ENCODE assay signal across 29 mouse cellular contexts in the genomic region with DNA sequence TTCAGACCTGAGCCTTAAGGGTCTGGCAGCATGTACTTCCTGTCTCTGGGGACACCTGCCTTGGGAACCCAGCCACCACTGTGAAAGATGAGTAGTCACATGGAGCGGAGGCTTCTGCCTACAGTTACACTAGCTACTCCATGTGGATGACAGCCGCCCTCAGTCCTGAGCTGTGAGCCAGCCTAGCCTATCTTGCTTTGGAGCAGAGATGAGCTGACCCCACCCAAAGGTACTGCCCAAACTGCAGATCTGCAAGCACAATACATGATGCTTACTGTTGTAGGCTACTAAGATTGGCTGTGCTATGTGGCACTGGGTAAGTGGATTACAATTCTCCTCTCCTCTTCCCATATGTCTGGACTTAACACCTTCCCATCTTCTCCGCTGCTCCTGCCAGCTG. TPM values are rescaled to one million over a fixed set of nuclear protein-coding genes. Genes with fewer than 3 reads are reported as not detected.
A peak's percentile ranks its signal among the peaks of the same experiment; 100 is the strongest.
DNase-seq lines count a peak whose midpoint lies in the region; ATAC-seq lines count a peak whose summit lies in the region.
"Had no signal": no experiment of that assay in that cellular context is flagged by ENCODE, and none has a peak within 500 bp of the region (broad histone marks: within the 10 kb centered on the region; RNA-seq: fewer than 3 reads in every experiment).

No protein-coding gene starts in this region.

- 90% methylated on average over 3 of the region's 3 CpGs for WGBS in neural tube, embryonic 13.5 days
- WGBS in neural tube, embryonic 15.5 days: 77% methylated on average over 3 of the region's 3 CpGs

- H3K27me3 ChIP-seq in neural tube, embryonic 13.5 days: no peaks in the 10 kb centered on the region
- no peaks in the 10 kb centered on the region for H3K27me3 ChIP-seq in neural tube, embryonic 15.5 days (replicated peaks)
- H3K27me3 ChIP-seq: embryonic facial prominence, embryonic 13.5 days; forebrain, embryonic 15.5 days; kidney, embryonic 15.5 days; limb, embryonic 15.5 days had no signal

- ATAC-seq in cerebellum, adult (ENCODE audit: insufficient number of reproducible peaks, low FRiP score, low TSS enrichment): 0 out of 2 replicates have a peak, but pooled peaks have one; percentile 20
- peak; percentile 59 for ATAC-seq in neural tube, embryonic 13.5 days (ENCODE audit: low read depth)
- ATAC-seq in neural tube, embryonic 15.5 days (ENCODE audit: low FRiP score): no peak
- ATAC-seq: activated CD4-positive, CD25-positive, alpha-beta regulatory T cell, adult 4 months; forebrain, embryonic 15.5 days had no signal

- H3K9ac ChIP-seq in neural tube, embryonic 13.5 days: no peak overlapping the region
- H3K9ac ChIP-seq in neural tube, embryonic 15.5 days (replicated peaks): no peak overlapping the region
- H3K9ac ChIP-seq: embryonic facial prominence, embryonic 13.5 days; forebrain, embryonic 15.5 days; kidney, embryonic 15.5 days; limb, embryonic 15.5 days; liver, embryonic 14.5 days; lung, embryonic 14.5 days had no signal

- no peaks in the 10 kb centered on the region for H3K36me3 ChIP-seq in neural tube, embryonic 13.5 days
- no peaks in the 10 kb centered on the region for H3K36me3 ChIP-seq in neural tube, embryonic 15.5 days
- H3K36me3 ChIP-seq: embryonic facial prominence, embryonic 13.5 days; forebrain, embryonic 15.5 days; kidney, embryonic 15.5 days; limb, embryonic 15.5 days had no signal

- H3K4me3 ChIP-seq in neural tube, embryonic 13.5 days: no peak overlapping the region
- no peak overlapping the region for H3K4me3 ChIP-seq in neural tube, embryonic 15.5 days (replicated peaks)
- H3K4me3 ChIP-seq: embryonic facial prominence, embryonic 13.5 days; forebrain, embryonic 15.5 days; kidney, embryonic 15.5 days; limb, embryonic 15.5 days; myocyte had no signal

- no peak overlapping the region for H3K27ac ChIP-seq in neural tube, embryonic 13.5 days (replicated peaks)
- no peak overlapping the region; the same call in 1 of the 2 replicates for H3K27ac ChIP-seq in neural tube, embryonic 15.5 days (replicated peaks)
- H3K27ac ChIP-seq: embryonic facial prominence, embryonic 13.5 days; forebrain, embryonic 15.5 days; kidney, embryonic 15.5 days; limb, embryonic 15.5 days; liver, embryonic 14.5 days had no signal

- H3K9me3 ChIP-seq in neural tube, embryonic 13.5 days: no peaks in the 10 kb centered on the region
- H3K9me3 ChIP-seq in neural tube, embryonic 15.5 days (replicated peaks): no peaks in the 10 kb centered on the region
- H3K9me3 ChIP-seq: embryonic facial prominence, embryonic 13.5 days; forebrain, embryonic 15.5 days; kidney, embryonic 15.5 days; limb, embryonic 15.5 days had no signal

- 0 out of 2 replicates have a peak, but pooled peaks cover 3% of the 10 kb centered on the region for H3K4me1 ChIP-seq in neural tube, embryonic 13.5 days (replicated peaks)
- peaks cover 6% of the 10 kb centered on the region; the same call in 1 of the 2 replicates for H3K4me1 ChIP-seq in neural tube, embryonic 15.5 days
- H3K4me1 ChIP-seq: embryonic facial prominence, embryonic 13.5 days; kidney, embryonic 15.5 days had no signal

- DNase-seq in cerebellum, adult 9-11 months: no peak
- peak; percentile 55 to 68 for DNase-seq in frontal cortex, postnatal 36 days (ENCODE audit: low spot score in 2 of 2)
- DNase-seq in frontal cortex, adult 2 months (ENCODE audit: extremely low spot score in 1 of 2, low spot score in 1 of 2): no peak
- DNase-seq in layer of hippocampus, adult 9-11 months: peak; percentile 29
- DNase-seq in layer of hippocampus, postnatal 14 days (ENCODE audit: low spot score in 2 of 2): no peak
- DNase-seq: adrenal gland, adult 8-10 months; heart, adult 11 months; kidney, adult 11 months; thymus, postnatal 14 days had no signal

- H3K4me2 ChIP-seq in neural tube, embryonic 13.5 days: no peak overlapping the region
- H3K4me2 ChIP-seq in neural tube, embryonic 15.5 days: no peak overlapping the region
- H3K4me2 ChIP-seq: embryonic facial prominence, embryonic 13.5 days; forebrain, embryonic 15.5 days; heart, embryonic 11.5 days; kidney, embryonic 15.5 days; limb, embryonic 15.5 days; lung, embryonic 14.5 days had no signal

RNA-seq across cellular contexts. Expression of gene Eif4e1b, which starts 2.7 kb away (rescaled TPM):
- not detected in 2 replicates for polyA plus RNA-seq in frontal cortex, adult 2 months (2012; rRNA removed)
- total RNA-seq in layer of hippocampus, postnatal 14 days (2021): under 1 TPM; 0.35 to 0.62 TPM
- polyA plus RNA-seq in neural tube, embryonic 13.5 days (2015; fragmentation: Nextera tagmentation; extraction: Ambion mirVana): not detected in 2 replicates
- polyA plus RNA-seq in neural tube, embryonic 15.5 days (2015; fragmentation: Nextera tagmentation; extraction: Ambion mirVana): not detected in 2 replicates
- total RNA-seq: adrenal gland, adult 8-10 months; gastrocnemius, adult 8-10 months; hematopoietic stem cell, adult 5-6 weeks; left cerebral cortex, postnatal 25 days; megakaryocyte, adult 5-6 weeks; neutrophil, adult 5-6 weeks had no signal
- polyA plus RNA-seq: activated CD4-positive, CD25-positive, alpha-beta regulatory T cell, adult 4 months; embryonic facial prominence, embryonic 13.5 days; forebrain, embryonic 15.5 days; heart, embryonic 11.5 days; heart, postnatal 0 days; kidney, embryonic 15.5 days; limb, embryonic 15.5 days; liver, embryonic 14.5 days; lung, embryonic 14.5 days; midbrain, embryonic 16.5 days; myocyte; spleen, adult 2 months had no signal

RNA-seq across cellular contexts. Expression of gene Tspan17, which starts 8.1 kb away (rescaled TPM):
- 48.2 and 57.8 TPM in 2 replicates for polyA plus RNA-seq in frontal cortex, adult 2 months (2012; rRNA removed)
- total RNA-seq in layer of hippocampus, postnatal 14 days (2021): 10 to 100 TPM; 85.8 to 95.7 TPM
- 69.2 and 80.8 TPM in 2 replicates for polyA plus RNA-seq in neural tube, embryonic 13.5 days (2015; fragmentation: Nextera tagmentation; extraction: Ambion mirVana)
- 112 and 137 TPM in 2 replicates for polyA plus RNA-seq in neural tube, embryonic 15.5 days (2015; fragmentation: Nextera tagmentation; extraction: Ambion mirVana)
- total RNA-seq: hematopoietic stem cell, adult 5-6 weeks had no signal

RNA-seq across cellular contexts. Expression of gene Sncb, which starts 14.7 kb away (rescaled TPM):
- 560 and 602 TPM in 2 replicates for polyA plus RNA-seq in frontal cortex, adult 2 months (2012; rRNA removed)
- total RNA-seq in layer of hippocampus, postnatal 14 days (2021): 100 to 1,000 TPM; 564 TPM
- polyA plus RNA-seq in neural tube, embryonic 13.5 days (2015; fragmentation: Nextera tagmentation; extraction: Ambion mirVana): 21.1 and 21.6 TPM in 2 replicates
- polyA plus RNA-seq in neural tube, embryonic 15.5 days (2015; fragmentation: Nextera tagmentation; extraction: Ambion mirVana): 110 and 122 TPM in 2 replicates
- total RNA-seq: hematopoietic stem cell, adult 5-6 weeks; megakaryocyte, adult 5-6 weeks; neutrophil, adult 5-6 weeks had no signal
- polyA plus RNA-seq: heart, postnatal 0 days; lung, embryonic 14.5 days; myocyte had no signal

RNA-seq across cellular contexts. Expression of gene Gprin1, which starts 31.4 kb away (rescaled TPM):
- polyA plus RNA-seq in frontal cortex, adult 2 months (2012; rRNA removed): 82.2 and 88.5 TPM in 2 replicates
- total RNA-seq in layer of hippocampus, postnatal 14 days (2021): 100 to 1,000 TPM; 149 to 150 TPM
- 12.2 and 17.5 TPM in 2 replicates for polyA plus RNA-seq in neural tube, embryonic 13.5 days (2015; fragmentation: Nextera tagmentation; extraction: Ambion mirVana)
- 10.3 and 21.6 TPM in 2 replicates for polyA plus RNA-seq in neural tube, embryonic 15.5 days (2015; fragmentation: Nextera tagmentation; extraction: Ambion mirVana)
- total RNA-seq: hematopoietic stem cell, adult 5-6 weeks; megakaryocyte, adult 5-6 weeks; neutrophil, adult 5-6 weeks had no signal
- polyA plus RNA-seq: activated CD4-positive, CD25-positive, alpha-beta regulatory T cell, adult 4 months had no signal

Comparison
In these comparisons a context has a peak if more than half of its experiments do, and no peak if none do; other contexts are left out.
1. DNase-seq: peak in frontal cortex, postnatal 36 days (2 of 2) and layer of hippocampus, adult 9-11 months (single experiment); none in cerebellum, adult 9-11 months (single experiment), frontal cortex, adult 2 months (0 of 2) and layer of hippocampus, postnatal 14 days (0 of 2).